ENCODE assay signal across 12 mouse cellular contexts in the genomic region with DNA sequence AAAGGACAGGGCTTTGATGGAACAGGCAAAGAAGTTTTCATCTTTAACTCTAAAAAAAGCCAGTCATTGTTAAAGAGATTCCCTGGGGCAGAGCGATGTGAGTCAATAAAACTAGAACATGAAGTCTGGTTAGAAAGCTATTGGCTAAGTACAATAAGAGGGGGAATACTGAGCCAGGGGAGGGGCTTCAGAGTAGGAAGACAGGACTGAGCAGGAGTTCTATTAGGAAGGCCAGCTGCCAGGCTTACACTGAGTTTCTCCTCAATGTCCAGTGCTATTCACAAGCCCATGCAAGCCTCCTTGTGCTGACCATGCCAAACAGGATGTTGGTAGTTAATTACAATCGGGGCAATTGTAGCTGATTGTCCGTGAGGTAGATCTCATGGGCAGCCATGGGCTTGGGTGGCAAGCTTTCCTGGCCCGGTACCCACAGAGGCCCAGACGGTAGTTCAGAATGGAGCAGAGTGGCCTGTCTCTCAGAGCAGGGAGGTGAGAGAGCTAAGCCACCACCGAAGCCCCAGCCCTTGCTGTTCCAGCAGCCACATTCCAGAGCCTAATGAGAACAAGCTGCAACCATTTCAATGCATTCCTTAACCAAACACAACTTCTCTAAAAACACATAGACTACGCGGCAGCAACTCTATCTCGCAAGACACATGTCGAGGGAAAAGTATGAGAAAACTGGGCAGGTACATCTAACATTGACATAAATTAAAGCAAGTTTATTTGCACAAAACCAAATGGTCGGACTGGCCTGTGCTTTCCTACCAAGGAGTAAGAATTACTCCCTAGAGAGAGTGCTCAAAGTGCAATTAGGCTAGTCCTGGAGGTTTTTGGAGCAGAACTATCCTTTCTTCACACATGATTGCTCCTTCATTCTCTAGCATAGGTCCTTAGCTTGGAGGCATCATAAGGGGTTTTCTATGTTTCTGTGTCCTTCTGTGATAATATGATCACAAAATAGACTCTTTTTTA. TPM values are rescaled to one million over a fixed set of nuclear protein-coding genes. Genes with fewer than 3 reads are reported as not detected.
A peak's percentile ranks its signal among the peaks of the same experiment; 100 is the strongest.
DNase-seq lines count a peak whose midpoint lies in the region; ATAC-seq and TF ChIP-seq lines count a peak whose summit lies in the region.
"Had no signal": no experiment of that assay in that cellular context is flagged by ENCODE, and none has a peak within 500 bp of the region (broad histone marks: within the 10 kb centered on the region; RNA-seq: fewer than 3 reads in every experiment).

No protein-coding gene starts in this region.

- no peak for TF ChIP-seq POLR2A in lung, adult 2 months (IDR thresholded peaks at IDR 0.05; ENCODE audit: borderline replicate concordance, extremely low read depth, low read depth, low read length)

- H3K9ac ChIP-seq in lung, embryonic 14.5 days: no peak overlapping the region
- H3K9ac ChIP-seq in embryonic facial prominence, embryonic 11.5 days (replicated peaks; ENCODE audit: low read length): no peak overlapping the region
- no peak overlapping the region for H3K9ac ChIP-seq in kidney, embryonic 14.5 days (ENCODE audit: low read depth, low read length)

- 50% methylated on average over 11 of the region's 11 CpGs for WGBS in lung, embryonic 14.5 days
- WGBS in lung, adult 2 months: 48% methylated on average over 11 of the region's 11 CpGs
- WGBS in embryonic facial prominence, embryonic 11.5 days: 27% methylated on average over 11 of the region's 11 CpGs
- WGBS in kidney, embryonic 14.5 days: 49% methylated on average over 11 of the region's 11 CpGs

- no peak overlapping the region for H3K4me3 ChIP-seq in lung, embryonic 14.5 days (ENCODE audit: low read depth, low read length)
- H3K4me3 ChIP-seq in lung, adult 2 months (replicated peaks; ENCODE audit: extremely low read depth, low read depth, low read length): no peak overlapping the region
- no peak overlapping the region for H3K4me3 ChIP-seq in embryonic facial prominence, embryonic 11.5 days (ENCODE audit: low read depth, low read length)
- no peak overlapping the region for H3K4me3 ChIP-seq in kidney, embryonic 14.5 days (ENCODE audit: low read length)

- H3K9me3 ChIP-seq in lung, embryonic 14.5 days (ENCODE audit: low read depth, low read length): no peaks in the 10 kb centered on the region
- no peaks in the 10 kb centered on the region for H3K9me3 ChIP-seq in embryonic facial prominence, embryonic 11.5 days (replicated peaks; ENCODE audit: control insufficient read depth, low read length)
- H3K9me3 ChIP-seq in kidney, embryonic 14.5 days (ENCODE audit: control insufficient read depth, low read length): no peaks in the 10 kb centered on the region

- no peaks in the 10 kb centered on the region for H3K4me1 ChIP-seq in lung, embryonic 14.5 days (ENCODE audit: insufficient read depth)
- no peaks in the 10 kb centered on the region; the same call in 1 of the 2 replicates for H3K4me1 ChIP-seq in lung, adult 2 months (ENCODE audit: control insufficient read depth, insufficient read depth, low read length)
- no peaks in the 10 kb centered on the region for H3K4me1 ChIP-seq in embryonic facial prominence, embryonic 11.5 days (ENCODE audit: control insufficient read depth, insufficient read depth, low read length)
- H3K4me1 ChIP-seq in kidney, embryonic 14.5 days (ENCODE audit: control insufficient read depth, insufficient read depth, low read length): peaks cover 8% of the 10 kb centered on the region; the same call in 1 of the 2 replicates

- H3K36me3 ChIP-seq in lung, embryonic 14.5 days (ENCODE audit: insufficient read depth): no peaks in the 10 kb centered on the region
- no peaks in the 10 kb centered on the region for H3K36me3 ChIP-seq in embryonic facial prominence, embryonic 11.5 days (replicated peaks; ENCODE audit: control insufficient read depth, insufficient read depth, low read depth, low read length)
- no peaks in the 10 kb centered on the region for H3K36me3 ChIP-seq in kidney, embryonic 14.5 days (ENCODE audit: control insufficient read depth, insufficient read depth, low read length)

- H3K27ac ChIP-seq in lung, embryonic 14.5 days (ENCODE audit: low read depth): 0 out of 2 replicates have a peak overlapping the region, but pooled peaks have one; percentile 6
- H3K27ac ChIP-seq in embryonic facial prominence, embryonic 11.5 days (replicated peaks; ENCODE audit: low read depth, low read length): peak overlapping the region; percentile 4; the same call in 1 of the 2 replicates
- H3K27ac ChIP-seq in kidney, embryonic 14.5 days (ENCODE audit: low read depth, low read length): peak overlapping the region; percentile 25; the same call in 1 of the 2 replicates

- ATAC-seq in lung, embryonic 14.5 days (ENCODE audit: insufficient read depth): 0 out of 2 replicates have a peak, but pooled peaks have one; percentile 47
- ATAC-seq in embryonic facial prominence, embryonic 11.5 days (replicated peaks; ENCODE audit: insufficient number of reproducible peaks, low FRiP score, low TSS enrichment, low read depth): peak; percentile 74; the same call in 1 of the 2 replicates
- ATAC-seq in kidney, embryonic 14.5 days (ENCODE audit: low FRiP score, low TSS enrichment): peak; percentile 71
- ATAC-seq: inflammation-experienced regulatory T-cells, adult 6 months; Patski had no signal

- no peaks in the 10 kb centered on the region for H3K27me3 ChIP-seq in lung, embryonic 14.5 days (ENCODE audit: insufficient read depth, low read length)
- no peaks in the 10 kb centered on the region for H3K27me3 ChIP-seq in embryonic facial prominence, embryonic 11.5 days (ENCODE audit: control insufficient read depth, insufficient read depth, low read length)
- no peaks in the 10 kb centered on the region for H3K27me3 ChIP-seq in kidney, embryonic 14.5 days (ENCODE audit: control insufficient read depth, insufficient read depth, low read length)

- DNase-seq in lung, embryonic 14.5 days: peak; percentile 34
- no peak for DNase-seq in lung, adult 2 months
- peak; percentile 87 for DNase-seq in embryonic facial prominence, embryonic 11.5 days (ENCODE audit: low spot score)
- DNase-seq in mesoderm, embryonic 11.5 days (ENCODE audit: low read depth, low spot score): peak; percentile 68
- no peak for DNase-seq in right cerebral cortex, postnatal 14 days
- no peak for DNase-seq in thymus, postnatal 10 days (ENCODE audit: low spot score in 2 of 2)
- DNase-seq: right cerebral cortex, postnatal 25 days; thymus, postnatal 36 days had no signal

- no peak for TF ChIP-seq CTCF in lung, embryonic 14.5 days (IDR thresholded peaks at IDR 0.05; ENCODE audit: low read depth)
- TF ChIP-seq CTCF in lung, adult 2 months (IDR thresholded peaks at IDR 0.05; ENCODE audit: insufficient read depth, low read length): no peak

- no peak overlapping the region for H3K4me2 ChIP-seq in lung, embryonic 14.5 days
- H3K4me2 ChIP-seq in embryonic facial prominence, embryonic 11.5 days (ENCODE audit: low read depth, low read length): no peak overlapping the region
- no peak overlapping the region for H3K4me2 ChIP-seq in kidney, embryonic 14.5 days (replicated peaks; ENCODE audit: low read depth, low read length)
- H3K4me2 ChIP-seq: liver, embryonic 11.5 days had no signal

RNA-seq across cellular contexts. Expression of a gene that starts 30.7 kb away (rescaled TPM):
- not detected in 2 replicates for polyA plus RNA-seq in lung, embryonic 14.5 days (2014; fragmentation: Nextera tagmentation; extraction: Ambion mirVana)
- not detected in 2 replicates for polyA plus RNA-seq in lung, adult 2 months (2012; rRNA removed)
- not detected in 2 replicates for polyA plus RNA-seq in embryonic facial prominence, embryonic 11.5 days (2014; fragmentation: Nextera tagmentation; extraction: Ambion mirVana)
- polyA plus RNA-seq in kidney, embryonic 14.5 days (2014; fragmentation: Nextera tagmentation; extraction: Ambion mirVana): 0.11 and 0.12 TPM in 2 replicates
- polyA plus RNA-seq: inflammation-experienced regulatory T-cells, adult 6 months; liver, embryonic 11.5 days; Patski had no signal

RNA-seq across cellular contexts. Expression of a gene that starts 48.0 kb away (rescaled TPM):
- 86.2 and 90.5 TPM in 2 replicates for polyA plus RNA-seq in lung, embryonic 14.5 days (2014; fragmentation: Nextera tagmentation; extraction: Ambion mirVana)
- polyA plus RNA-seq in lung, adult 2 months (2012; rRNA removed): 42.0 and 43.9 TPM in 2 replicates
- 108 and 116 TPM in 2 replicates for polyA plus RNA-seq in embryonic facial prominence, embryonic 11.5 days (2014; fragmentation: Nextera tagmentation; extraction: Ambion mirVana)
- polyA plus RNA-seq in kidney, embryonic 14.5 days (2014; fragmentation: Nextera tagmentation; extraction: Ambion mirVana): 88.7 and 115 TPM in 2 replicates

Comparison
In these comparisons a context has a peak if more than half of its experiments do, and no peak if none do; other contexts are left out.
1. DNase-seq: peak in lung, embryonic 14.5 days (single experiment), embryonic facial prominence, embryonic 11.5 days (single experiment) and mesoderm, embryonic 11.5 days (single experiment); none in lung, adult 2 months (single experiment), right cerebral cortex, postnatal 14 days (single experiment) and thymus, postnatal 10 days (0 of 2).
2. Peak in every context shown above with its lines, with median percentiles within 50 percentile points of each other: ATAC-seq and H3K27ac ChIP-seq.